Mouse (Mus musculus) liver, embryonic 14.5 days (tissue): ENCODE measurements around the gene Cenpo. TPM values are rescaled to one million over a fixed set of nuclear protein-coding genes. Genes with fewer than 3 reads are reported as not detected.

ENCODE experiments used
- ATAC-seq: fragments of 200-750 bp; cut with Nextera tagmentation; 2 replicates; pipeline ENCODE4 v1.8.0; 2017; ENCODE audit warnings: moderate number of reproducible peaks, mild to moderate bottlenecking, moderate library complexity; ENCODE audit not compliant: insufficient read depth
- DNase-seq, 3 experiments: peaks; one replicate each; pipeline ENCODE4 v3.0.0-alpha.2; 2012 to 2013; ENCODE audit warnings: low read depth in 3 of 3, low spot score in 3 of 3
- H3K27ac ChIP-seq: fragments of 300-500 bp; sonication (generic); 2 replicates; pipeline ENCODE4 v1.5.1; 2014; ENCODE audit warnings: moderate library complexity, mild to moderate bottlenecking, control low read depth, inconsistent platforms
- H3K27me3 ChIP-seq: fragments of 300-500 bp; sonication (generic); 2 replicates; pipeline ENCODE4 v1.6.1; 2014; ENCODE audit warnings: mild to moderate bottlenecking, low read length, moderate library complexity; ENCODE audit not compliant: control insufficient read depth, insufficient read depth
- H3K36me3 ChIP-seq: fragments of 300-500 bp; sonication (generic); replicated peaks from 2 replicates; pipeline ENCODE4 v1.6.1; 2014; ENCODE audit warnings: low read depth; ENCODE audit not compliant: control insufficient read depth, insufficient read depth
- H3K4me1 ChIP-seq, 2 experiments: fragments of 200-500 bp in 1 of 2; fragments of 300-500 bp in 1 of 2; sonication (generic) in 1 of 2; replicated peaks; 2 replicates each; pipeline ENCODE4 v1.6.1; 2012 to 2014; ENCODE audit warnings: antibody characterized with exemption in 1 of 2, inconsistent platforms in 1 of 2, low read length in 1 of 2; ENCODE audit not compliant: control insufficient read depth in 2 of 2, insufficient read depth in 2 of 2
- H3K4me2 ChIP-seq: fragments of 300-500 bp; sonication (generic); 2 replicates; pipeline ENCODE4 v1.6.1; 2014; ENCODE audit warnings: low read depth, mild to moderate bottlenecking, control low read depth, moderate library complexity
- H3K4me3 ChIP-seq, 2 experiments: fragments of 200-500 bp in 1 of 2; fragments of 300-500 bp in 1 of 2; sonication (generic) in 1 of 2; 2 replicates each; pipeline ENCODE4 v1.5.1; 2012 to 2014; ENCODE audit warnings: low read depth in 2 of 2, low read length in 2 of 2, mild to moderate bottlenecking in 2 of 2, control low read depth in 1 of 2, inconsistent platforms in 1 of 2, moderate library complexity in 1 of 2; ENCODE audit not compliant: insufficient read depth in 1 of 2
- H3K9ac ChIP-seq: fragments of 300-500 bp; sonication (generic); replicated peaks from 2 replicates; pipeline ENCODE4 v1.6.1; 2014; ENCODE audit warnings: mild to moderate bottlenecking, control low read depth, moderate library complexity
- H3K9me3 ChIP-seq: fragments of 300-500 bp; sonication (generic); 2 replicates; pipeline ENCODE4 v1.6.1; 2016; ENCODE audit warnings: low read length, mixed read lengths; ENCODE audit not compliant: control insufficient read depth
- CTCF ChIP-seq: IDR thresholded peaks from 2 replicates; pipeline ENCODE4 v1.5.1; 2016; ENCODE audit warnings: antibody characterized with exemption, low read depth, control low read depth
- EP300 ChIP-seq: IDR thresholded peaks from 2 replicates; pipeline ENCODE4 v1.6.1; 2016; ENCODE audit warnings: antibody characterized with exemption, low read depth
- WGBS: fragments of 180-500 bp; shearing (Covaris S2); extraction: QIAGEN DNeasy Blood & Tissue Kit; methylation state at CpG from one replicate; pipeline ENCODE4 v1.1.7; 2014; ENCODE audit not compliant: insufficient replicate concordance; 5-methylcytosine and 5-hydroxymethylcytosine counted together
- polyA plus RNA-seq, 2 experiments: library from polyadenylated mRNA; depleted of rRNA in 1 of 2; stranded (reverse) in 1 of 2; unstranded in 1 of 2; fragments of >200 nt; fragmentation: Nextera tagmentation in 1 of 2; extraction: Ambion mirVana in 1 of 2; gene quantifications; 2 replicates each; pipeline versions ENCODE4 v1.2.1 to v1.2.3; 2012 to 2014

Gene Cenpo
- polyA plus RNA-seq, 2 experiments, result 9.4 to 10.5 TPM

GRCm38 (mm10) chr12:4178839-4179238 lies 55.3 kb downstream of the Cenpo start:
- H3K9me3 ChIP-seq, result no peaks in the 10 kb centered on the region
- no peak overlapping the region for H3K4me3 ChIP-seq
- WGBS, result 64% methylated on average over 5 of the region's 5 CpGs
- H3K9ac ChIP-seq, result no peak overlapping the region
- H3K27me3 ChIP-seq, result no peaks in the 10 kb centered on the region
- TF ChIP-seq CTCF (no peak), EP300 (no peak)
- H3K36me3 ChIP-seq, result no peaks in the 10 kb centered on the region
- DNase-seq (no peak), ATAC-seq (no peak)
- no peak overlapping the region for H3K4me2 ChIP-seq
- H3K27ac ChIP-seq, result no peak overlapping the region
- H3K4me1 ChIP-seq, result no peaks in the 10 kb centered on the region

GRCm38 (mm10) chr12:4173108-4173790 lies 60.8 kb downstream of the Cenpo start:
- Histone ChIP-seq H3K27me3 (no peaks in the 10 kb centered on the region), H3K27ac (no peak overlapping the region), H3K4me1 (no peaks in the 10 kb centered on the region), H3K4me2 (no peak overlapping the region), H3K36me3 (no peaks in the 10 kb centered on the region), H3K9ac (no peak overlapping the region), H3K9me3 (no peaks in the 10 kb centered on the region), H3K4me3 (no peak overlapping the region)
- DNase-seq, result no peak
- no peak for TF ChIP-seq EP300
- no peak for TF ChIP-seq CTCF
- no peak for ATAC-seq
- WGBS, result 75% methylated on average over 15 of the region's 15 CpGs

- no peak for DNase-seq
- no peaks in the 10 kb centered on the region for H3K27me3 ChIP-seq
- no peak for ATAC-seq
- no peaks in the 10 kb centered on the region for H3K36me3 ChIP-seq
- H3K9me3 ChIP-seq, result no peaks in the 10 kb centered on the region
- no peak overlapping the region for H3K4me3 ChIP-seq
- WGBS, result 63% methylated on average over 5 of the region's 5 CpGs
- no peaks in the 10 kb centered on the region for H3K4me1 ChIP-seq
- no peak overlapping the region for H3K4me2 ChIP-seq
- H3K9ac ChIP-seq, result no peak overlapping the region
- no peak overlapping the region for H3K27ac ChIP-seq
- TF ChIP-seq CTCF (no peak), EP300 (no peak)
Measured at GRCm38 (mm10) chr12:4169622-4170021, 64.5 kb downstream of the Cenpo start.

- WGBS, result 81% methylated on average over 1 of the region's 1 CpGs
- ATAC-seq (no peak), DNase-seq (no peak)
- no peaks in the 10 kb centered on the region for H3K4me1 ChIP-seq
- no peak overlapping the region for H3K9ac ChIP-seq
- no peak overlapping the region for H3K4me2 ChIP-seq
- no peaks in the 10 kb centered on the region for H3K9me3 ChIP-seq
- no peak overlapping the region for H3K4me3 ChIP-seq
- H3K36me3 ChIP-seq, result no peaks in the 10 kb centered on the region
- TF ChIP-seq EP300 (no peak), CTCF (no peak)
- no peaks in the 10 kb centered on the region for H3K27me3 ChIP-seq
- H3K27ac ChIP-seq, result no peak overlapping the region
Measured at GRCm38 (mm10) chr12:4169058-4169457, 65.0 kb downstream of the Cenpo start.

GRCm38 (mm10) chr12:4166970-4167369 lies 67.1 kb downstream of the Cenpo start:
- Histone ChIP-seq H3K4me2 (no peak overlapping the region), H3K4me3 (no peak overlapping the region), H3K9ac (no peak overlapping the region), H3K4me1 (no peaks in the 10 kb centered on the region), H3K36me3 (no peaks in the 10 kb centered on the region), H3K27me3 (no peaks in the 10 kb centered on the region), H3K27ac (no peak overlapping the region), H3K9me3 (no peaks in the 10 kb centered on the region)
- ATAC-seq, result no peak
- TF ChIP-seq CTCF (no peak), EP300 (no peak)
- 33% methylated on average over 3 of the region's 3 CpGs for WGBS
- DNase-seq, result no peak
